Mouse (Mus musculus): ENCODE results near the gene Sh3rf3. TPM values are rescaled to one million over a fixed set of nuclear protein-coding genes. Genes with fewer than 3 reads are reported as not detected.

Sh3rf3 gene
- polyA plus RNA-seq, 1 experiment from 2014 or later: not detected

DNA sequence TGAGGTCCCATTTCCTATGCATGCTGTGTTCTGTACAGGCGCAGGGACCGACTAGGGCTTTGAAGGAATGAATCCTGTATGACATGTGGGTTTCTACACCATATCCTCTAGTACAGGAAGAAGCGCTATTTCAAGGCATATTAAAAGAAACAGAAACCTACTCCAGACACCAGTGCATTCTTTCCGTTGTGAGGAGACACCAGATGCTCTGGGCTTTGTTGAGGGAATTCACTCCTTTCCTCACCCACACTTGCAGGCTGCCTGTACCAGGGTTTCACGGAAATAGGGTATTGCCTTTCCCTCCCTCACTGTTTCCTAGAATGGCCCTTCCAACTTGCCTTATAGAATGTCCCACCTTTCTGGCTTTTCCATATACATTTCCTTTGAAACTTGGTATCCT is 113.4 kb downstream of the Sh3rf3 start:
- ATAC-seq (ENCODE audit: low read depth) (no peak), DNase-seq (no peak)
- Histone ChIP-seq H3K9me3 (replicated peaks) (no peaks in the 10 kb centered on the region), H3K4me1 (replicated peaks) (no peaks in the 10 kb centered on the region), H3K36me3 (no peaks in the 10 kb centered on the region), H3K27ac (no peak overlapping the region), H3K9ac (no peak overlapping the region), H3K4me3 (replicated peaks) (no peak overlapping the region), H3K4me2 (no peak overlapping the region), H3K27me3 (no peaks in the 10 kb centered on the region)
- WGBS (ENCODE audit: insufficient replicate concordance): 52% methylated on average over 5 of the region's 5 CpGs

DNA sequence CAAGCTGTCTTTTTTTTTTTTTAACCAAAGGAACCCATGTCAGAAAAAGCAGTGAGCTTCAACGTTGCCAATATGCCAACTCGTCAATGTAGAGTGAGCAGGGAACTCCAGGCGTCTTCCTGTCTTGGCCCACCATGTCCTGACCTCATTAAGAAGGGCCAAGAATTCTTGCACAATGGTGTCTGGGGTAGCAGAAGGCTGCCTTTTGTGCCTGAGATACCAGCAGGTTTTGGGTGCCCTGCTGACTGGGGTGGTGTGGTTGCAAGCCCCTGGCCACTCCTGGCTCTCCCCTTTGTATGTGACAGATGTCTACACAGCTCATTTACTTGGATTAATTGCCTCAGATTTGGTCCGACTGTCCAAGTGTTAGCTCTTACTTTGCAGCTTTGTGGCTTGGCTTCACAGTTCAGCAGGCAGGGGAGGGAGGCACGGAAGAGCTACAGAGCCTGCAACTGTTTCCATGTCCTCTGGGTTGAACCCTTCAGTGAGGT is 115.8 kb downstream of the Sh3rf3 start:
- DNase-seq (no peak), ATAC-seq (ENCODE audit: low read depth) (no peak)
- no peak overlapping the region for H3K4me3 ChIP-seq (replicated peaks)
- H3K9ac ChIP-seq: no peak overlapping the region
- no peaks in the 10 kb centered on the region for H3K27me3 ChIP-seq
- no peaks in the 10 kb centered on the region for H3K36me3 ChIP-seq
- H3K4me2 ChIP-seq: no peak overlapping the region
- no peaks in the 10 kb centered on the region for H3K9me3 ChIP-seq (replicated peaks)
- no peaks in the 10 kb centered on the region for H3K4me1 ChIP-seq (replicated peaks)
- 50% methylated on average over 5 of the region's 5 CpGs for WGBS (ENCODE audit: insufficient replicate concordance)
- no peak overlapping the region for H3K27ac ChIP-seq

DNA sequence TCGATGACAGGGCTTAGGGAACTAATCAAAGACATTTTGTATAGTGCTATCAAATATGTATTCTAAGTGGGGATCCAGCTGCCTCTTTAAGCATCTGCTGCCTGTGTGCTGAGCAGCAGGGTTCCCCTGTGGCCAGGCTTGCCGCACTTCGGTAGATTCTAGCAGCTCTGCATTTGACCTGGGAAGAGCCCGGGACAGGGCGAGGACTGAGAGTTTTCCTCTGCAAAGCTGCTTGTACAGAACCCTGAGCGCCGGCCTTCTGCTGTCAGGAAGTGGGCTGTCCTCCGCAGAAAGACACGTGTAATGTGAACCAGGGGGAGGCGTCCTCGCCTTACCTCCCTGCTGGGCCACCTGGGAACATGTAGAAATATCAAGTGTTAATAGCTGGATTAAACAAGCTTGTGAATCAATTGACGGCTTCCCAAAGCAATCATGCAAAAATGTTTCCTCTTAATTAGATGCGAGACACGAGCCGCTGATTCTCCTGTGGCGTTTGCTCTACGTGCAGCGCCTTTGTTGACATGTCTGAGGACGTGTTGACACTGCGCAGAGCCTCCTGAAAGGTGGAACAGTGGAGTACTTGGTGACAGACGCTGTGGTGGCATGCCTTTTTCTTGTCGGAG is 119.1 kb downstream of the Sh3rf3 start:
- H3K4me1 ChIP-seq (replicated peaks): no peaks in the 10 kb centered on the region
- no peak overlapping the region for H3K27ac ChIP-seq
- no peak overlapping the region for H3K9ac ChIP-seq
- H3K4me2 ChIP-seq: peak overlapping the region; percentile 21; the same call in 1 of the 2 replicates
- no peaks in the 10 kb centered on the region for H3K36me3 ChIP-seq
- ATAC-seq (ENCODE audit: low read depth) (no peak), DNase-seq (no peak)
- 41% methylated on average over 22 of the region's 22 CpGs for WGBS (ENCODE audit: insufficient replicate concordance)
- no peak overlapping the region for H3K4me3 ChIP-seq (replicated peaks)
- H3K9me3 ChIP-seq (replicated peaks): no peaks in the 10 kb centered on the region
- no peaks in the 10 kb centered on the region for H3K27me3 ChIP-seq

DNA sequence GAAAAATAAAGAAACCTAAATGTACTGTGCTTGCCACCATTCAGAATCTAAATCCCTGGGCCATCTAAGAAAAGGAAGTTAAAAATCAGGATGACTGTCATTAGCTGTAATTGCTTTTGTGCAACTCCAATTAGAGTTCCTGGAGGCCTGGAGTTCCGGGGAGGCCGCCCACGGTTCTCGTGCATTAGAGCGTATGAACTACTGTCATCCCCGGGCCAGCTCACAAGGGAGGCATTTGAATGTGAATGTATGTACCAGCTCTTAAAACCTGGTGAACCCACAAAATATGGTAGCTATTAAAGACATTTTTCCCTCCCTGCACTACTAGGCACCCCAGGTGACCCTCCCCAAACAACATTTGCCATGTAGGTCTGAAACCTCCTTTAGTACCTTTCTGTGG is 122.4 kb downstream of the Sh3rf3 start:
- H3K4me2 ChIP-seq: no peak overlapping the region
- no peaks in the 10 kb centered on the region for H3K9me3 ChIP-seq (replicated peaks)
- DNase-seq (no peak), ATAC-seq (ENCODE audit: low read depth) (no peak)
- 78% methylated on average over 6 of the region's 6 CpGs for WGBS (ENCODE audit: insufficient replicate concordance)
- no peak overlapping the region for H3K4me3 ChIP-seq (replicated peaks)
- no peaks in the 10 kb centered on the region for H3K27me3 ChIP-seq
- no peak overlapping the region for H3K27ac ChIP-seq
- H3K36me3 ChIP-seq: no peaks in the 10 kb centered on the region
- no peaks in the 10 kb centered on the region for H3K4me1 ChIP-seq (replicated peaks)
- H3K9ac ChIP-seq: no peak overlapping the region

DNA sequence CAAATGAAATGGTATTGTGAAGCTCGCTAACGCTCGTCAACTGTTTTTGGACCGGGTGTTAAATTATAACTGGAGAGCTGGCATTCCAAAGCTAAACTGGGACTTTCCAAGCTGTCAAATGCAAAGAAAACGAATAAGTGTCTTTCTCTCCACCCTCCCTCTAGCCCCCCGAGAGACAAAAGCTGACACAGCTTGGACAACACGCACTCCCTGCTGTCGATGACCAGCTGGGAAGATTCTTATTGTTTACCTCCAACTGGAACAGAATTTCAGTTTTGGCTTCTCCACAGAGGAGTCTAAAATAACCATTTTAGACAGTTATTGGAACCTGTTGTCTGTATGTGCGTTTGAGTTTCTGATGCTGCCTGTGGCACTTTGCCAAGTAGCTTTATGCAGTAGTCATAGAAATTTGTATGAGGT is 123.3 kb downstream of the Sh3rf3 start:
- Histone ChIP-seq H3K36me3 (no peaks in the 10 kb centered on the region), H3K27me3 (no peaks in the 10 kb centered on the region), H3K9me3 (replicated peaks) (no peaks in the 10 kb centered on the region), H3K4me3 (replicated peaks) (no peak overlapping the region), H3K27ac (no peak overlapping the region), H3K9ac (no peak overlapping the region), H3K4me2 (no peak overlapping the region), H3K4me1 (replicated peaks) (no peaks in the 10 kb centered on the region)
- 69% methylated on average over 9 of the region's 9 CpGs for WGBS (ENCODE audit: insufficient replicate concordance)
- DNase-seq (no peak), ATAC-seq (ENCODE audit: low read depth) (no peak)

DNA sequence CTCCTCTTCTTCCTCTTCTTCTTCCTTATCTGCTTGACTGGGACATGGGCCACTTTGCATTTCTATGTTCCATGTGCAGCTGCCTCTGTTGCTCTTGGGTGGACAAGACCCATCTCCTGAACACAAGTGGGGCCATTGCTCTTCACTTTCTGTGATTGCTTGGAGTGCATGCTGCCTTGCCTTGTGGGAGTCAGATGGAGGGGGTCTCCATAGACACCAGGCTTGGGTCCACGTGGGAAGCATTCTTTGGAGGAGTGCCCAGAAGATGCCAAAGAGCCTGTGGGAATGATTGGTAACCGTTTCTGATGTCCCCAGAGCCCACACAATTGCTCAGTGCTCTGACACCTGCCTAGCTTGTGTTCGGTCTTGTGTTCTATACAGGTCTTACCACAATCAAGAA is 124.4 kb downstream of the Sh3rf3 start:
- WGBS (ENCODE audit: insufficient replicate concordance): 44% methylated on average over 3 of the region's 3 CpGs
- no peak for ATAC-seq (ENCODE audit: low read depth)

DNA sequence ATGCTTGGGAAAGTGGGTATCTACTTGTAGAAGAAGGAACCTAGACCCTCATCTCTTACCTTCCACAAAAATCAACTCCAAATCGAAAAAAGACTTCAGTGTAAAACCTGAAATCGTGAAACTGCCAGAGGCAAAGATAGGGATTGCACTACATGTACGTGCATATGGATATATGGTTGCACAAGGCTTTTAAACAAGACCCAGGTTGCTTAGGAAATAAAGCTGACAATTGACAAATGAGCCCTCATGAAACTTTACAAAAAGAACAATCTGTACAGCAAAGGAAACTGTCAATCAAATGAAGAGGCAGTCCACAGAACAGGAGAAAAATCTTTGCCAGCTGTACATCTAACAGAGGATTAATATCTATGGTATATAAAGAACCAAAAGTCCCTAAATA is 129.7 kb downstream of the Sh3rf3 start:
- no peak for DNase-seq
- no peak overlapping the region for H3K9ac ChIP-seq
- no peaks in the 10 kb centered on the region for H3K9me3 ChIP-seq (replicated peaks)
- H3K4me2 ChIP-seq: no peak overlapping the region
- no peaks in the 10 kb centered on the region for H3K27me3 ChIP-seq
- H3K4me1 ChIP-seq (replicated peaks): no peaks in the 10 kb centered on the region
- no peak overlapping the region for H3K4me3 ChIP-seq (replicated peaks)
- 53% methylated on average over 3 of the region's 3 CpGs for WGBS (ENCODE audit: insufficient replicate concordance)
- no peaks in the 10 kb centered on the region for H3K36me3 ChIP-seq
- no peak overlapping the region for H3K27ac ChIP-seq
- ATAC-seq (ENCODE audit: low read depth): no peak

More for the DNA sequence above, 124.4 kb downstream of the Sh3rf3 start:
- H3K4me3 ChIP-seq (replicated peaks): no peak overlapping the region
- no peaks in the 10 kb centered on the region for H3K4me1 ChIP-seq (replicated peaks)
- no peak overlapping the region for H3K4me2 ChIP-seq
- H3K27me3 ChIP-seq: no peaks in the 10 kb centered on the region
- no peaks in the 10 kb centered on the region for H3K9me3 ChIP-seq (replicated peaks)
- H3K9ac ChIP-seq: no peak overlapping the region
- no peak overlapping the region for H3K27ac ChIP-seq
- no peak for DNase-seq
- no peaks in the 10 kb centered on the region for H3K36me3 ChIP-seq

DNA sequence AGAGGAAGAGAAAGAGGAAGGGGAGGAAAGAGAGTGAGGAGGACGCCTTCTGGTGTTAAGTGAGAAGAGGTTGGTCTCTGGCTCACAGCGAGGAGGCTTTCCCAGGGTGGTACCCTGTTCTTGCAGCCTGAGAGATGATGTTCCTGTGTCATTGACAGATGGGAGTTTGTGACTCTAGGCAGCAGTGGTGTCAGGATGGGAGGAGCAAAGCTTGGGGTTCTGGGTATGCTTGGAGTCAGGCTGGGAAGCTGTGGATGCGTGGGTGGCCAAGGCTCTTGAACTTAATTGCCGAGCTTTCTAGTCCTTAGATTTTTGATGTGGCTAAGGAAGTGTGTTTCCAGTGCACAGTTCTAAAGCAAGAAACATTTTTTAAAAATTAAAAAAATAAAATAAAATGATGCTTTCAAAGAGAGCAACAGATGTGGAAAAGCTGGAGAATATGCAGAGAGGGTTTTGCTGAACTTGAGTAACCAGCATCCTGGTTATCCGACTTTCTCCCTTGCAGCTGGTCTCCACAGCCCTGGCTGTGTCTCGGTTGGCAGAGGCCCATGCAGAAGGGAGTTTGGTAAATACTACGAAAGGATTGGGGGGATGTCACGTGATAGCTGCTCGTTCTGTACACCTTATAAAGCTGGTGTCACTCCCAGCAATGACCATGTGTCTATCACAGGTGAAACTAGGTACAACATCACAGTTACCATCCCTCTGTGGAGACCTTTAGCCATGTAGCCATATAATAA is 130.7 kb downstream of the Sh3rf3 start:
- no peak for DNase-seq
- H3K36me3 ChIP-seq: no peaks in the 10 kb centered on the region
- H3K27me3 ChIP-seq: no peaks in the 10 kb centered on the region
- no peak overlapping the region for H3K9ac ChIP-seq
- no peaks in the 10 kb centered on the region for H3K4me1 ChIP-seq (replicated peaks)
- no peak overlapping the region for H3K4me2 ChIP-seq
- H3K27ac ChIP-seq: no peak overlapping the region
- H3K4me3 ChIP-seq (replicated peaks): no peak overlapping the region
- ATAC-seq (ENCODE audit: low read depth): no peak
- no peaks in the 10 kb centered on the region for H3K9me3 ChIP-seq (replicated peaks)
- 51% methylated on average over 9 of the region's 9 CpGs for WGBS (ENCODE audit: insufficient replicate concordance)

DNA sequence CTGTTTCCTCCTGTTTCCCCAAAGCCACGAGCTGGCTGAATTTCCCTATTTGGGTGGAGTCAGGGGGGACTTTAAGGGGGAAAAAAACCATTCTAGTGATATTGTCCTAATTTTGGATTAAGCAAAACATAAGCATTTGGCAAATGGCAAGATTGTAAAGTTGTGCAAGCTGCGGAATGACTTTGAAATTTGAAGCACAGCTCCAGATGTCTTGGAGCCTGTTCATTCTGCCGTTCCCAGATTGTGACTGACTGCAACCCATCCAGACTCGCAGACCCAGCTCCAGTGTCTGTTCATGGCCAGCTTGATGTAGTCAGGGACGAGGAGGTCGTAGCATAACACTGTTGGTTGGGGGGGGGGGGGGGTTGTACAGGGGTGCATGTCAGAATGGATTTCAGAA is 131.8 kb downstream of the Sh3rf3 start:
- no peak overlapping the region for H3K4me2 ChIP-seq
- H3K27me3 ChIP-seq: no peaks in the 10 kb centered on the region
- DNase-seq: no peak
- no peaks in the 10 kb centered on the region for H3K4me1 ChIP-seq (replicated peaks)
- no peaks in the 10 kb centered on the region for H3K9me3 ChIP-seq (replicated peaks)
- H3K36me3 ChIP-seq: no peaks in the 10 kb centered on the region
- no peak overlapping the region for H3K4me3 ChIP-seq (replicated peaks)
- WGBS (ENCODE audit: insufficient replicate concordance): 56% methylated on average over 6 of the region's 6 CpGs
- H3K27ac ChIP-seq: no peak overlapping the region
- H3K9ac ChIP-seq: no peak overlapping the region
- no peak for ATAC-seq (ENCODE audit: low read depth)

DNA sequence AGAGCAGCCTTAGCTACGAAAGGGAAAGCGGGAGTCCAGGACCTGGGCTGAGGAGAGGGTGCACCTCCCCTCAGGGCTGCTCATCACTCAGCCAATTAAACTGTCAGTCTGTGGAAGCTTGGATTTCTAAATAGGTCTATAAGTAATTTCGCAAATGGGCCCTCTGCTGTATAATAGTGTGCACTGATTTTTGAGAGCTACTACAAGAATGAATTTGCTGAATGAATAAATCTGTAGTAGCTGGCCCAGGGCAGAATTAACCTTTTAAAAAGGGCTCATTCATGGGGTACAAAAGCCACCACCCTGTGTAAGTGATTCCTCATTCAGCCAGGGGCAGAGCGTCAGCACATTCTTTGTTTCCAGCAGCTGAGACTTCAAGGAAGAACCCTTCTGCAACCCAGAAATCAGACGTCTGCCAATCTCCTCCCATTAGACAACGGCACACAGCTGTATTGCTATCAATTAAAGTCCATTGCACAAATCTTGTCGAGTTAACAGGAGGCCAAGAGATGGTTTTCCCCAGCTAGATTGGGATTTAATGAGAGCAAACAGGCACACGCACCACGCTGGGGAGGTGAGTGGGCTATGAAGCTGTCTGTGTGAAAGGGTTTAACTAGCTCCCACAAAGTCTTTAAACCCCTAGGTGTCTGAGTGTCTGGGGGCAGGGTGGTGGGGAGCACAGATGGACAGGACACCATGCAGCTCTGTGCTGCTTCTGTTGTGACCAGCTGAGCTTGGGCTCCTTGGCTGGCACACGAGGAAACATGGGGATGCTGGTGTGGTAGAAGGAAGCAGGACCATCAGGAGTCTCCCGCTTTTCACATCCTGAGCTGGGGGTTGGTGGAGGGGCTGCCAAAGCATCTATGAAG is 136.8 kb downstream of the Sh3rf3 start:
- DNase-seq: no peak
- H3K27me3 ChIP-seq: no peaks in the 10 kb centered on the region
- ATAC-seq (ENCODE audit: low read depth): no peak
- no peak overlapping the region for H3K4me2 ChIP-seq
- no peak overlapping the region for H3K27ac ChIP-seq
- no peaks in the 10 kb centered on the region for H3K4me1 ChIP-seq (replicated peaks)
- H3K9me3 ChIP-seq (replicated peaks): no peaks in the 10 kb centered on the region
- no peak overlapping the region for H3K9ac ChIP-seq
- 62% methylated on average over 11 of the region's 11 CpGs for whole genome bisulfite sequencing (ENCODE audit: insufficient replicate concordance)
- H3K4me3 ChIP-seq (replicated peaks): no peak overlapping the region
- no peaks in the 10 kb centered on the region for H3K36me3 ChIP-seq

DNA sequence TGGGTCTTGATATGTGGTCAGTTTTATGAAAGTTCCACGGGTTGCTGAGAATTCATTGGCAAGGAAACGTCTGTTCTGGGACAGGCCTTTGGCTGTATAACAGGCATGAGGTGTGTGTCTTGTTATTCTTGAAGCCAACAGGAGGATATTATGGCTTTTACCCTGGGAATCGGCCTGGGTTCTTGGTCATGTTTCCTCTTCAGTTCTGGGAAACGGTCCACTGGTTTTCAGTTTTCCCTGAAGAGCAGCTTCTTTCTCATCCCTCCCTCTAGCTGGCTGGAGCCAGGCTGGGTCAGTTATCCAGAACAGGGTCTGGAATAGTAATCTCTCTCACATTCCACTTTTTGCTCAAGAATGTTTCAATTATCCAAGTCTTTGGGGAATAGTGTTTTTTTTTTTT is 147.0 kb downstream of the Sh3rf3 start:
- DNase-seq (no peak), ATAC-seq (ENCODE audit: low read depth) (no peak)
- WGBS (ENCODE audit: insufficient replicate concordance): 54% methylated on average over 4 of the region's 4 CpGs
- no peaks in the 10 kb centered on the region for H3K27me3 ChIP-seq
- no peak overlapping the region for H3K4me2 ChIP-seq
- no peaks in the 10 kb centered on the region for H3K9me3 ChIP-seq (replicated peaks)
- no peak overlapping the region for H3K9ac ChIP-seq
- H3K4me1 ChIP-seq (replicated peaks): no peaks in the 10 kb centered on the region
- H3K36me3 ChIP-seq: no peaks in the 10 kb centered on the region
- H3K4me3 ChIP-seq (replicated peaks): no peak overlapping the region
- no peak overlapping the region for H3K27ac ChIP-seq

Measured in liver, embryonic 13.5 days (tissue).